Mouse (Mus musculus) ES-E14 (cell line): Measurements from ENCODE around the gene Unc5cl. TPM values are rescaled to one million over a fixed set of nuclear protein-coding genes. Genes with fewer than 3 reads are reported as not detected.

Experiments
- DNase-seq: peaks from one replicate; pipeline ENCODE4 v3.0.0-alpha.2; 2013; ENCODE audit warnings: low read depth, low spot score
- H3K27ac ChIP-seq: 2 replicates; pipeline ENCODE4 v1.5.1; 2012; ENCODE audit warnings: low read depth, mild to moderate bottlenecking, low read length, moderate library complexity, mixed read lengths; ENCODE audit not compliant: poor library complexity, insufficient read depth, severe bottlenecking
- H3K36me3 ChIP-seq: 2 replicates; pipeline ENCODE4 v1.6.1; 2012; ENCODE audit warnings: mild to moderate bottlenecking, low read length, moderate library complexity, mixed read lengths; ENCODE audit not compliant: control insufficient read depth, poor library complexity, insufficient read depth, severe bottlenecking
- H3K4me1 ChIP-seq, 2 experiments: fragments of 150-350 bp in 1 of 2; sonication (generic) in 1 of 2; 2 replicates each; pipeline ENCODE4 v1.6.1; 2012; ENCODE audit warnings: low read length in 2 of 2, mild to moderate bottlenecking in 1 of 2, mixed read lengths in 1 of 2; ENCODE audit not compliant: control insufficient read depth in 2 of 2, insufficient read depth in 2 of 2, poor library complexity in 1 of 2
- H3K4me3 ChIP-seq, 2 experiments: fragments of 150-350 bp in 1 of 2; sonication (generic) in 1 of 2; 2 replicates each; pipeline ENCODE4 v1.5.1; 2012; ENCODE audit warnings: low read length in 2 of 2, low read depth in 1 of 2, mild to moderate bottlenecking in 1 of 2, mixed read lengths in 1 of 2; ENCODE audit not compliant: insufficient read depth in 1 of 2, poor library complexity in 1 of 2, severe bottlenecking in 1 of 2
- H3K9ac ChIP-seq: 2 replicates; pipeline ENCODE4 v1.6.1; 2012; ENCODE audit warnings: low read depth, mild to moderate bottlenecking, low read length, mixed read lengths; ENCODE audit not compliant: poor library complexity, insufficient read depth, severe bottlenecking
- H3K9me3 ChIP-seq: fragments of 150-350 bp; sonication (generic); 2 replicates; pipeline ENCODE4 v1.6.1; 2012; ENCODE audit warnings: low read depth, mild to moderate bottlenecking, low read length; ENCODE audit not compliant: control insufficient read depth, insufficient read depth
- CHD2 ChIP-seq: IDR thresholded peaks from 2 replicates; pipeline ENCODE4 v1.6.1; 2014; ENCODE audit warnings: mild to moderate bottlenecking, low read depth, low read length, inconsistent platforms
- HCFC1 ChIP-seq: IDR thresholded peaks from 2 replicates; pipeline ENCODE4 v1.6.1; 2012; ENCODE audit warnings: low read length, inconsistent platforms, borderline replicate concordance; ENCODE audit not compliant: insufficient read depth
- MAFK ChIP-seq: IDR thresholded peaks from 2 replicates; pipeline ENCODE4 v1.6.1; 2014; ENCODE audit warnings: mild to moderate bottlenecking, low read depth, low read length, inconsistent platforms; ENCODE audit not compliant: insufficient read depth
- ZC3H11A ChIP-seq: IDR thresholded peaks from 2 replicates; pipeline ENCODE4 v1.6.1; 2012; ENCODE audit warnings: low read depth, mild to moderate bottlenecking, inconsistent platforms, low read length, borderline replicate concordance
- ZNF384 ChIP-seq: IDR thresholded peaks from 2 replicates; pipeline ENCODE4 v1.6.1; 2012; ENCODE audit warnings: low read depth, low read length, inconsistent platforms
- in situ Hi-C, 2 experiments: fragments of 600-800 bp; cut with MboI; formaldehyde crosslinking; loops; one replicate each; pipeline ENCODE4 v1.15.1; 2025; ENCODE audit warnings: low sequenced_read_pairs in 2 of 2, inconsistent platforms in 1 of 2; ENCODE audit not compliant: unreplicated experiment in 2 of 2
- total RNA-seq: library from RNA; depleted of rRNA; stranded (reverse); fragments of 300-350 nt; gene quantifications from 2 replicates; pipeline ENCODE4 v1.2.3, GENCODE M21; 2012

The Unc5cl gene
- total RNA-seq, 1 experiment = 1.2 TPM

DNA sequence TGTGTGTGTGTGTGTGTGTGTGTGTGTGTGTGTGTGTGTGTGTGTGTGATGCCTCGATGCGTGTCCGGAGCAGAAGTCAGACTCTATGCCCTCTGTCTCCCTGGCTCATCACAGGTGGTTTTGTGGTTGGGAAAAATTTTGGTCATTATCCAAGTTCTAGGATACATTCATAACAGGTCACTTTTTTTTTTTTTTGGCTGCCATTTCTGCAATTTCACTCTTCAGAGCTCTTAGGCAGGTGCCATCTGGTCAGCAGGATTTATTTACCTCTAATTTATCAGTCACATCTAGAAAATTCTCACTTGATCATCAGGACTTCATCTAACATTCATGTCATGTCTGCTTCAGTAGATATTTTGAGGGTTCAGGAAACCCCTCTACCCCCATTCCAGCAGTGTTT lies 65.7 kb downstream of the Unc5cl start:
- Histone ChIP-seq H3K36me3 (no peaks in the 10 kb centered on the region), H3K9ac (no peak overlapping the region), H3K4me3 (no peak overlapping the region)

GRCm38 (mm10) chr17:48523056-48523455 lies 68.4 kb downstream of the Unc5cl start:
- Histone ChIP-seq H3K36me3 (no peaks in the 10 kb centered on the region), H3K4me1 (no peaks in the 10 kb centered on the region), H3K9me3 (no peaks in the 10 kb centered on the region), H3K4me3 (no peak overlapping the region), H3K9ac (no peak overlapping the region), H3K27ac (no peak overlapping the region)
- DNase-seq = no peak
- in situ Hi-C loops = no loop called here
- TF ChIP-seq MAFK (no peak), CHD2 (no peak), HCFC1 (no peak)

More for the DNA sequence above, 65.7 kb downstream of the Unc5cl start:
- DNase-seq = no peak
- in situ Hi-C loops = no loop called here
- TF ChIP-seq ZNF384 (no peak), CHD2 (no peak), HCFC1 (no peak), MAFK (no peak), ZC3H11A (no peak)
- H3K4me1 ChIP-seq = no peaks in the 10 kb centered on the region
- no peak overlapping the region for H3K27ac ChIP-seq
- no peaks in the 10 kb centered on the region for H3K9me3 ChIP-seq

DNA sequence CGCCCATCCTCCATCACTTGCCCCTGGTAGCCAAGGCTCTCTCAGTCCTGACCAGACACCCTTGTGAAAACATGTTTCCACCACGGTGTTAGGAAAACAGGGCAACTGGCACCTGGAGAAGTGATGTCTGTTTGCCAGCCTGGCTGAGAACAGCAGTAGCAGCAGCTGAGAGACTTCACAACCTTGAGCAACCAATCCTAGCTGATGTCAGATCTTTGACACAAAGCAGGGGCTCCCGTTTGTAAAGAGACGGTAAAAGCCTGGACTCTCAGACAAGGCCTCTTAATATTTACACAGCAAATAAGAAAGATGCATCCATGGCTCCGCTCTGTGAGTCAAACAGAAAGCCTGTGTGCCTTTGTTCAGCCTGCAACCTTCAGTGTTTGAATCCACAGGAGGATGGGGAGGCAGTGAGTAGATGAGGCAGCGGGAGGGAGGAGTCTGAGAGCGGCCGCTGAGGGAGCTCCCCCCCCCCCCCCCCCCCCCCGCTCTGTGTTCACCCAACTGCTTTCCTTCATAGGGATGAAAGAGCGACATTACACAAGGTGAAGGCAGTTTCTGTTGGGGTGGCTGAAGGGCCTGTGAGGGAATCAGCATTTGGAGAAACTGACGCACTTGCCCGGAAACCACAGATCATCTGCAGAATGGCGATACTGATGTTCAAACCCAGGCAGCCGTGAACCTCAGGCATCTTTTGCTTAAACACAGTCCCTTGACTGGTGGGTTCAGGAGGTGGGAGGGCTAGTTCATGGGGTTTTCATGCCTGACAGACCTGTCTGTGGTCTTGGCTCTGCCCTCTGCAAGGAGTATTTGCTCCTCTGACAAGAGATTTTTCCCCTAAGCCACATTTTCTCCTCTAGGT lies 79.4 kb downstream of the Unc5cl start:
- H3K9ac ChIP-seq = no peak overlapping the region
- H3K27ac ChIP-seq = no peak overlapping the region
- no peaks in the 10 kb centered on the region for H3K9me3 ChIP-seq
- TF ChIP-seq CHD2 = no peak
- no peak for TF ChIP-seq ZNF384
- H3K4me3 ChIP-seq = no peak overlapping the region
- in situ Hi-C loops = no loop called here
- no peak for DNase-seq
- H3K36me3 ChIP-seq = no peaks in the 10 kb centered on the region
- H3K4me1 ChIP-seq = no peaks in the 10 kb centered on the region

GRCm38 (mm10) chr17:48538328-48538727 lies 83.6 kb downstream of the Unc5cl start:
- no peak overlapping the region for H3K9ac ChIP-seq
- TF ChIP-seq CHD2 = no peak
- TF ChIP-seq HCFC1 = no peak
- TF ChIP-seq ZNF384 = no peak
- TF ChIP-seq ZC3H11A = peak; percentile 65; the same call in 1 of the 2 replicates
- TF ChIP-seq MAFK = no peak
- H3K9me3 ChIP-seq = no peaks in the 10 kb centered on the region
- in situ Hi-C loops = no loop called here
- H3K36me3 ChIP-seq = no peaks in the 10 kb centered on the region
- no peak overlapping the region for H3K27ac ChIP-seq
- peak; percentile 48 for DNase-seq
- H3K4me3 ChIP-seq = no peak overlapping the region
- peaks cover 0 to under 1% of the 10 kb centered on the region in 2 experiments; a peak in 1 of 4 replicates for H3K4me1 ChIP-seq

GRCm38 (mm10) chr17:48539326-48539725 lies 84.6 kb downstream of the Unc5cl start:
- in situ Hi-C loops = no loop called here
- Histone ChIP-seq H3K36me3 (no peaks in the 10 kb centered on the region), H3K4me1 (peaks cover 0 to 5% of the 10 kb centered on the region in 2 experiments; a peak in 1 of 4 replicates), H3K27ac (no peak overlapping the region), H3K9ac (no peak overlapping the region), H3K4me3 (no peak overlapping the region), H3K9me3 (no peaks in the 10 kb centered on the region)
- no peak for DNase-seq
- TF ChIP-seq CHD2 = no peak
- no peak for TF ChIP-seq ZC3H11A
- TF ChIP-seq MAFK = no peak
- TF ChIP-seq ZNF384 = no peak
- TF ChIP-seq HCFC1 = no peak
